Mouse (Mus musculus): ENCODE data around the gene Zfyve27. TPM values are rescaled to one million over a fixed set of nuclear protein-coding genes. Genes with fewer than 3 reads are reported as not detected.
A peak's percentile ranks its signal among the peaks of the same experiment; 100 is the strongest.

Zfyve27 gene
- total RNA-seq, 2 experiments from 2014 or later, result 11.9 to 14.4 TPM

DNA sequence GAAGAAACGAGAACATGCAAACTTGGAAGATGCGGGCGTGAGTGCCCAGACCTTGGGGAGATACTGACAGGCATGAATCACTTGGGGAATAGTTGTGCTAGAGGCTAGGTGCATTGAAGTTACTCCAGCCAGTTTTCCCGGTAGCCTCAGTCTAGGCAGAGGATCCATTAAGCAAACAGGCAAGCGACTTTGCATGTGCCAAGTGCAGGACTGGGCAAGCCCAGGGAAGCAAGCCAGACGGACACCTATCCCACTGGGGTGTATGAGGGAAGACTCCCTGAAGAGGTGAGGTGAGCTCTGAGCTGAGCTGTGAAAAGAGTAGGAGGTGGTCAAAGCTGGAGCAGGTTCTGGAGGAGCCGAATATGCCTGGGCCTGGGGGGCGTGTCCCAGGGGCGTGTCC lies 3.7 kb downstream of the Zfyve27 start:
- intact Hi-C loops (cut with DNase I; ENCODE audit: low total_unique reads), result loop anchor here (10.0 kb wide), 1 partner anchor 133 kb away; the partner anchor contains the start of gene Ankrd2
- no peak for DNase-seq

- intact Hi-C loops (cut with DNase I; ENCODE audit: low total_unique reads), result loop anchor here (10.0 kb wide), 1 partner anchor 135 kb away; the partner anchor contains the start of gene Ankrd2
- no peak for DNase-seq
These were observed 5.7 kb downstream of the Zfyve27 start for GRCm38 (mm10) chr19:42169322-42169975.

DNA sequence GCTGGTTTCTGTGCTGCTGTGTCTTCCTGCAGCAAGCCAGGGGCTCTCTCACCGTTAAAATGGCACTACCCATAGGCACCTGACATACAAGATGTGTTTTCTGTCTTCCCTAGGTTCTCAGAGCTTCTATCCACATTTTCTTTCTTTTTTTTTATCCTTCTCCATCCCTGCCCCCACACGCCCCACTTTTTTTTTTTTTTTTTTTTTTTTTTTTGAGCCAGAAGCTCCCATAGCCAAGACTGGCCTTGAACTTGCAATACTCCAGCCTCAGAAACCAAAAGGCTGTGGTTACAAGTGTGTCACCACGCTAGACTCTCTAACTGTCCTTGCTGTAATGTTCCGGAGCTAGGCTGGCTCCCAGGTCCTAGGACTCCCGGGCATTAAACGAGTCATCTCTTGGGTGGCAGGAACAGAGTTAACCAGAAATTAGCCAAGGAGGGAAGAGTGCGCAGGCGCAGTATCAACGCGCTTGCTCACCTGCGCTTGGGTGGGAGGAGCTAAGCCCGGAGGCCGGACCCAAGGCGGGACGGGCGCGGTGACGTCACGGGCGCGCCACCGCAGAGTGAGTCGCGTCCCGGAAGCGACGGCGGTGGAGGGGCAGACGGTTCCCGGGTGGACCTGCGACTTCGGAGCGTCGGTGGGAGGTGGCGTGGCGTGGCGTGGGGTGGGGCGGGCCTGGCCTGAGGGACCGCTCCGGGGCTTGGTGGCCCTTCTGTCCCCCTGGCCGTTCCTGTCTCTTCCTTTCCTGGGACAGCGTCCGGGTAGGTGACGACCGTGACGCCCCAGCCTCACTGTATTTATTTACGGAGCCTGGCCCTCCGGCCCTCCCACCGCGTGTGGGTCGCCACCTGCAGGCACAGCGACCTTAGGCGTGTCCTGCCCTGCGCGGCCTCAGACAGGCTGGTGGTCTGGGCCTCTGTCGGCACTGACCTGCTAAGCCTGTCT lies 6.5 kb downstream of the Zfyve27 start:
- intact Hi-C loops (cut with DNase I; ENCODE audit: low total_unique reads), result no loop called here
- DNase-seq, result peak; percentile 89

DNA sequence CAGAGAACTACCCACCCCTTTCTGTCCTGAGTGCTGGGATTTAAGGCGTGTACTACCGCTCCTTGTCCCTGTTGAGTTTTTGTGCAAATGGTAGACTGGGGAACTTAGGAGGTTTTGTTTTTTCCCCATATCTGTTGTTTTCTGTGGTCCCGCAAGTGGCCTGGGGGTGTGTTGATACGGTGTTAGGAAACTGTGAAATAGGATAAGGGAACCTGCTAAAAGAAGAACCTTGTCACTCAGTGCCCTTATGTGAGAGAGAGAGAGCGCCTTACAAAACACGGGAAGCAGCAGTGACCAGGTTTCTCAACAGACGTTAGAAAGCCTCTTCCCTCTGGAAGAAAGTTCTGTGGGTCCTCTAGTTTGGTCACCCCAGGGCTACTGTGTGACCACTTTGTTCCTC lies 13.1 kb downstream of the Zfyve27 start:
- DNase-seq, result no peak
- intact Hi-C loops (cut with DNase I; ENCODE audit: low total_unique reads), result no loop called here

GRCm38 (mm10) chr19:42177461-42177860 lies 13.7 kb downstream of the Zfyve27 start:
- intact Hi-C loops (cut with DNase I; ENCODE audit: low total_unique reads), result no loop called here
- DNase-seq, result no peak

- intact Hi-C loops (cut with DNase I; ENCODE audit: low total_unique reads), result no loop called here
- no peak for DNase-seq
These were observed 15.6 kb downstream of the Zfyve27 start for GRCm38 (mm10) chr19:42179356-42179755.

GRCm38 (mm10) chr19:42182673-42183072 lies 18.9 kb downstream of the Zfyve27 start:
- intact Hi-C loops (cut with DNase I; ENCODE audit: low total_unique reads), result loop anchor here (5.0 kb wide), 1 partner anchor 690 kb away; no protein-coding TSS in a partner anchor
- DNase-seq, result no peak

DNA sequence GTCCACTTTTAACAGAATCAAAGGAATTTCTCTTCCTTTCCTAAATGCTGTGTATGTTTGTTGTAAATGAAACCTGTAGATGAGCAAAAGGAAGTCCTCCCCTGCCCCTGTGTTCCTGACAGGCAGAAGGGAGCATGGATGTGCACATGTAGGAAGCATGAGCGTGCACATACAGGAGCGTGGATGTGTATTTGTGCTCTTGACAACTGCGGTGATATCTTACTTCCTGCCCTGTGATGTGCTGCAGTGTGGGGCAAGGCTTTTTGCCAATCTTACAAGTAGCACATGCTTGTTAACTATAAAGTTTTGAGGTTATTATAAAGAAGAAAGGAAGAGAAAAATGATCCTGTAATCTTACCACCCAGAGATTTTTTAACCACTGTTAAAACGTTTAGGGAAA lies 26.0 kb downstream of the Zfyve27 start:
- intact Hi-C loops (cut with DNase I; ENCODE audit: low total_unique reads), result no loop called here

DNA sequence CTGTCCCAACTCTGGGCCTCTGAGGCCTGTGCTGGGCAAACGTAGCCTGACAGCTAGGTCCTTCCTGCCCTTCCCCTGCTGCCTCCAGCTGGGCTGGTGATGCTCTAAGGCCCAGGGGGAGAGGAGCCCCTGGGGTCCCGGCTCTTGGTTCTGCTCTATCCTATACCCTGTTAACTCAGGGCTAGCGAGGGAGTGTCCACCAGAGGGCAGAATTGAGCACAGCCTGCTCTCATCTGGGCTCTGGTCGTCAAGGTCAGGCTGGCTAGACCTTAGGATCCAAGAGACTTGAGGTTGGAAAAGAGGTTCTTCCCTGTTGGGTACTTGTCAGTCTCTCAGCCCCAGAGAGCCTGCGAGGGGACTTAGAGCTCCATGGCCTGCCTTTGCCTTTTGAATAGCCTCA lies 26.7 kb downstream of the Zfyve27 start:
- DNase-seq, result peak; percentile 41
- intact Hi-C loops (cut with DNase I; ENCODE audit: low total_unique reads), result no loop called here

More for the DNA sequence above, 26.0 kb downstream of the Zfyve27 start:
- no peak for DNase-seq

DNA sequence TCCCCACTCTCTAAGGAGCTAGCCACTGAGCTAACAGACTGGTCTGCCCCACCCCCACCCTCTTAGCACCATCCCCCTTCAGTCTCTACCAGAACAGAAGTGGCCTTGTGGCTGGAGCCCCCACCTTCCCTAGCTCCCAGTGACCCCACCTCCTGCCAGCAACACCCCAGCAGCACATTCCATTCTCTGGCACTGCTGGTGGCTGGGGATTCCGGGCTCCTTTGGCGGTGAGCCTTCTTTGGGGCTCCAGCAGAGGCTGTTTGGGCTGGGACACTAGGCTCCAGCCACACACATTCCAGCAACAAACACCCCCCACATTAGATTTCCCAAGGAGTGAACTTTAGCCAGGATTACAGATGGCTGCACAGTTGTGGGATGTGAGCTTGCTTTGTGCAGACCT lies 29.6 kb downstream of the Zfyve27 start:
- DNase-seq, result no peak
- intact Hi-C loops (cut with DNase I; ENCODE audit: low total_unique reads), result no loop called here

DNA sequence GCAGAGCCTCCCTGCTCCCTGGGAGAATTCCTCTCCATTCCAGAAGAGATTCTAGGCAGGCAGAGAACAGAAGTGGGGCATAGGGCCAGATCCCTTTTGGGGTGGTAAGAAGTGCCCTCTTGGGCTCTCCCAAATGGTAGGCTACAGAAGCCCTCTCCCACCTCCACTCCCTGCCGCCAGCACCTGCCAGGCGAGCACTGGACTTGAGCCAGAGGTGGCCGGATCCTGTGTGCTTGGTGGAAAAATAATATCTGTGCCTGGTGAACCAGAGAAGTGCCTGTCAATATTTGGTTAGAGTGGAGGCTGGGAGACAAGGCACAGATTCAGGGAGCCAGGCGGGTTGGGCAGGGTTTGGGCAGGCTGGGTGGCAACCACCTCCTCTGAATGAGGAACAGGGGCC lies 32.6 kb downstream of the Zfyve27 start:
- DNase-seq, result no peak
- intact Hi-C loops (cut with DNase I; ENCODE audit: low total_unique reads), result no loop called here

DNA sequence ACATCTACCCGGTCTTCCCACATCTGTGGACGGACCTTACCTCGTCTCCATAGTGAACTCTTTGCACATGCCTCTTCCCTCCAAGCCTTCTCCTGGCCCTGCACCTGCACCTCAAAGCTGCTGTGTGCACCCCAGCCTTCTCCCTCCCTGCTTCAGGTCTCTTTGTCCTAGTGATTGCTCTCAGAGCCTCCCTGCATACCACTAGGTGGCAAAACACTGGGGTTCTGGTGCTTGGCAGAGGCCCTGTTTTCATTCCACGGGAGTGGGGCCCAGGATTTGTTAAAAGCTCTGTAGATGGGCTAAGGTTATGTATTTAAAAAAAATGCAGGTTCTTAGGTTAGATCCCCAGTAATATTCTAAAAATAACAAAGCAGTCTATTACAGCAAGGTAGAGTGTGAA lies 33.3 kb downstream of the Zfyve27 start:
- no peak for DNase-seq
- intact Hi-C loops (cut with DNase I; ENCODE audit: low total_unique reads), result no loop called here

DNA sequence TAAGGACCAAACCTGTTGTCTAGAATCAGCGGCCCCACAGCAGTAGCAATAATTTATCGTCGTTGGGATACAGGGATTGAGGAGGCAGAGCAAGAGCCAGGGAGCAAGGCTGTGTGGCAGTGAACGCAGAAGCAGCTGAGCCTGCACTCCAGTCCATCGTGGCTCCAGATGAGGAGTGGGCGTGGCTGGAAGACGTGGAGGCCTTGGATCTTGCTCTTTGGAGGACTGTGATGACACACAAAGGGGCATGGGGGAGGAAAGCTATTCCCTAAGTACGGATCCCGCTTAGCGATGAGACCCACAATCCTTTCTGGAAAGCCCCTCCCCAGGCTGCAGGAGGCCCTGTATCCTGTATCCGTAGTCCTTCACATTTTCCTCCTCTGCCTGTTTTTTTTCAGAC lies 34.3 kb downstream of the Zfyve27 start:
- intact Hi-C loops (cut with DNase I; ENCODE audit: low total_unique reads), result no loop called here
- no peak for DNase-seq

DNA sequence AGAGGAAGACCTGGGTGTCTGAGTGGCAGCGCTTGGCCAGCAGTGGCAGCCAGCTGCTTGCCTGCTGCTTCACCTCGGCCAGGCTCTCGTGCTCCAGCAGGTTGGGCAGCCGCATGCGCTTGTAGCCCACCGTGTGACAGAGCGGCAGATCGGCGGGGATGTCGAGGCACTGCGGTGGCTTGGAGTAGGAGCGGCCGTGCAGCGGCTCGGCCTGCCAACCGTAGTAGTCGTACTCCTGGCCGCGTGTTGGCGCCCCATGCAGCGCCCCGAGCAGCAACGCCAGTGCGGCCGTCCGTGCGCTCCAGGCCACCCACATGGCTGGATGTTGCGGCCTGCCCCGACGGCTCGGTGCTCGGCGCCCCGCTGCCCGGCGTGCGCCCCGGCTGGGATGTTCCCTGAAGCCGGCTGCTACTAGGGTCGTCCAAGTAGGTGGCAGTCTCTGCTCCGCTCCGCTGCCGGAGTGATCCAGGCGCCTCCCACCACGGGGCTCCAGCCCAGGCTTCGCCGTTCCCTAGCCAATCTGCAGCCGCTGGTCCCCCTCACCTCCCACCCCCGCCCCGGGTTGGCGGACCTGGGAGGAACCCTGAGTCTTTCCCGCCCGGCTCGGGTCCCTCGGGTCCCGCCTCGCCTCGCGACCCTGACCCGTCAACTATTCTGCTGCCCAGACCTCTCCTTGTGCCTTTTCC lies 38.1 kb downstream of the Zfyve27 start, which contains the start of gene Sfrp5:
TSS of gene Sfrp5 (minus strand) at position 557 of the 686 bp plus-strand sequence.
- intact Hi-C loops (cut with DNase I; ENCODE audit: low total_unique reads), result no loop called here
- DNase-seq, result no peak

DNA sequence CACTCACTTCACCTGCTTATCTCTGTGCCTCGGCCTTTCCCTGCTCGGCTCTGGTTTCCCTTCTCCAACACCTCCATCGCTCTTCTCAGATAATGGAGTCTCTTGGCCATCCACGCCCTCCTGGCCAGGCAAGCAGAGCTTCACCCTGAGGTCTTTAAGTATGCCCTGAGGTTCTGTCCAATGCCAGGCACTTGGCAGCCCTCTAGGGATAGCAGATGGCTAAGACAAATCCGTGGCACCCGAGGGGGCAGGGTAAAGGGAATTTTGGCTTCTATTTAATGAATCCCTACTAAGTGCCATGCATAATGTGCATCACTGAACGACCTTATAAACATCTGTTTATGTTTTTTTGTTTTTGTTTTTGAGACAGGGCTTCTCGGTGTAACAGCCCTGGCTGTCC lies 38.7 kb downstream of the Zfyve27 start:
- no peak for DNase-seq
- intact Hi-C loops (cut with DNase I; ENCODE audit: low total_unique reads), result no loop called here

DNA sequence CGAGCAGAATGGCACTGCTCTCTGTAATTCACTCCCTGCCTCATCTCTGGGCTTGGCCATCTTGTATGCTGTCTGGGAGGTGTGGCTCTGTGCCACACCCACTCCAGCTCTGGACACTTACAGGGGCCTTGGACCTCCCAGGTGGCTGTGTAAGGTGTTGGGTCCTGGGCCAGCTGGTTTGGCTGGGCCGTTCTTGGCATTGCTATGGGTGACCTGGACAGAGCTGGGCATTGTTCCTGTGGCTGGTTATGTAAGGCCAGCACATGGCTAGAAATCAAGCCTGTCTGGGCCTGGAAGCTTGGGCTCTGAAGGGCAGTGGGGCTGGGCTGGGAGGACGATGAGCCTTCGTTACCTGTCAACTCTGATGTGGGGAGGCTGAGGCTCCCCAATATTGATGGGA lies 40.6 kb downstream of the Zfyve27 start:
- intact Hi-C loops (cut with DNase I; ENCODE audit: low total_unique reads), result no loop called here
- no peak for DNase-seq

- no peak for DNase-seq
- intact Hi-C loops (cut with DNase I; ENCODE audit: low total_unique reads), result no loop called here
These were observed 41.5 kb downstream of the Zfyve27 start for GRCm38 (mm10) chr19:42205201-42205600.

GRCm38 (mm10) chr19:42209485-42209884 lies 45.7 kb downstream of the Zfyve27 start:
- no peak for DNase-seq
- intact Hi-C loops (cut with DNase I; ENCODE audit: low total_unique reads), result no loop called here

DNA sequence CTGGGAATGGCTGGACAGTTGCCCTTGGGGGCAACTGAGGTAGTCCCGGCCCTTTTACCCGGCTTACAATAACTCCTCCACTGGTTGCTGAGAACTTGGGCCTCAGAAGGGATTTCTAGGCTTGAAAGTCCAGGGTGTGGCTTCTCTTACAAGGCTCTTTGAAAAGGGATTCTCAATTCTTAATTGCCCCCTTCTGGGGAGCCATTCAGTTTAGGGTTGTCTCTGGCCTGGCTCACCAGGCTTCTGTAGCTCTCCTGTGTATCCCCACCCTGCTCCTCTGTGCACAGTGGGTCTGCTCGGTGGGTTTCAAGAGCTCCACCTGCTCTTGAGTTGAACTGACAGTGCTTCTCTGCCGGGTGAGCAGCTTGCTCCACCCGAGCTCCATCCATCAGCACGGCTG lies 46.2 kb downstream of the Zfyve27 start:
- DNase-seq, result no peak
- intact Hi-C loops (cut with DNase I; ENCODE audit: low total_unique reads), result no loop called here

- intact Hi-C loops (cut with DNase I; ENCODE audit: low total_unique reads), result no loop called here
- no peak for DNase-seq
These were observed 48.2 kb downstream of the Zfyve27 start for GRCm38 (mm10) chr19:42211936-42212335.
